Mouse (Mus musculus) cerebellum, adult (tissue): ENCODE results near the gene Tmtc4.

Experiments
- ATAC-seq: cut with Nextera tagmentation; 2 replicates; pipeline ENCODE4 v1.9.2; 2017; ENCODE audit warnings: mild to moderate bottlenecking, moderate library complexity, mixed read lengths; ENCODE audit not compliant: insufficient number of reproducible peaks, low FRiP score, low TSS enrichment

Gene Tmtc4

DNA sequence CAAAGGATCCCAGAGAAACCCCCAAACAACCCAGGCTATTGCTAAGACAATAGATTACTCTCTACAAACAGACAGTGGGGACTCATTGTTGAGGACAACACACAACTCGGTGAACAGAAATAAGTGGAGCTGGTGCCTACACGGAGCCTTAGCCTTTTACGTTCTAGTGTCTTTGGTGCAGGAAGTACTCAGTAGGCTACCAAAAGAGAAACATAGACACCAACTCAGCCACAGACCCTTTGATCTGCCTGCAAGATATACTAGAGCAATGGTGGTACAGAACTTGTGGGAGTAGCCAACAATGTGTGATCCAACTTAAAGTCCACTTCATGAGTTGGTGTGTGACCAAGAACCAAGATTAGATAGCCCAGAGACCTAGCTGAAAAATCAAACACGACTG, 75.8 kb downstream of the Tmtc4 start:
- no peak for ATAC-seq

DNA sequence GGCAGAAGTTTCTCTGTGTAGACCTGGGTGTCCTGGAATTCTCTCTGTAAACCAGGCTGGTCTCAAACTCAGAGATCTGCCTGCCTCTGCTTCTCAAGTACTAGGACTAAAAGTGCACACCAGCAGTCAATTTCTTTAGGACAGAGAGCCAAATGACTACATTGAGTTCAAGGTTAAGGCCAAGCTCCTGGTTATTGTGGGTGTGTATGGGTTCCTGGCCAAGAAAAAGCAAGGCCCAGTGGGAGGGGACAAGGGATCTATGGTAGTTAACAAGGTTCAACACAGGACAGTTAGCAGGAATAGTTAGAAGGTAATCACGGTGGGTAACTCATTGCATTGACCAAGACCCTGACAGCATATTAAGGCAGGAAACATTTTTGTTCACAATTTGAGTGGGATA, 78.8 kb downstream of the Tmtc4 start:
- no peak for ATAC-seq

DNA sequence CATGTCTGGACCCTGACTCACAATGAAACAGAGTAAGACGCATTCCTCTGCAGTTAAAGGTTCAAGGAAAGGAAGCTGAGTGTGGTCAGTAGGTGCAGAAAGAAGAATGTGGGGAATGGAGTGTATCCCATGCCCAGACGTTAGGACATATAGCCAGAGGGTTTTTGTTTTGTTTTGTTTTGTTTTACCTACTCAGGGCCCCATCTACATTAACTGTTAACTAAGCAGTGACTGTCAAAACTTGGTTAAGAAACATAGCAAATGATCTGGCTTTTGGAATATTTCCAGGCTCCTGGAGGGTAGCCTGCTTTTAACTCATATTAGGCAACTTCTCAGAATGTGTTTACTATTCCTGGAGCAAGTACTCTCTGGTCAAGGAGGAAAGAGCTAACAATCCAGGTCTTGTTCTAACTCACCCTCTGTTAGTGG, 79.9 kb downstream of the Tmtc4 start:
- ATAC-seq = no peak

DNA sequence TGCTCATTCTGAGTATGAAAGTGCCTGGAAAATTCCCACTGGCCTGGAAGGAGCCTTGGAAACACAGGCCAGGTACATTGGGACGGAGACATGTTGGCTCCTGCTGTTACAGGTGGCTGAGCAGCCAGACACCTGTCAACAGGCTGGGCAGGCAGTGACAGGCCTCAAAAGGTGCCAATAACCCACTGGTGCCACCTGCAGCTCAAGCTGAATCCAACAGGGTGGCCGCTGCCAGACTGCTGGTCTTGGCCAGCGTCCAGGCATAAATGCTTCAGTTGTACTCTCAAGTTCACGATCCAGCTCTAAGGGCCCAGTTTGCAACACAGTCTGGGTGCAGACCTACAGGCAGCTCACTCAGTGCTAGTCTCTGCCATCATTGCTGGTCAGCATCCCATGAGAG, 81.0 kb downstream of the Tmtc4 start:
- peak; percentile 93 for ATAC-seq

DNA sequence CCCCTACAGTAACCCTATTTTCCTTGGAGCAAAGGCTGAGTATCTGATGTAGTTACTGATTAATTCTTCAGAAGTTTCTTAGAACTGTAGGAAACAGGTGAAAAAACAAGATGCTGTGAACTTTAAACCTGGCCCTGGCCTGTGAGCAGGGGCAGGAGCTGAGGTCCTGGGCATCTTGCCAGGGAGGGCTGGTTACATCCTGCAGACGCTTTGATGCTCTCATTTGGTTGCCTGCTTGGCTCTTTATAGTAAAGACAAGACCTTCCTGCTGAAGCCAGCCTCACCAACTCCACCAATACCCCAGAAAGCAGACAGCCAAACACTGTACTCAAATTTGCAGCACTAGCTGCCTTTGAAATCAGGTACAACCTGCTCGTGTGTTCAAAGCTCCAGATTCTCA, 81.7 kb downstream of the Tmtc4 start:
- ATAC-seq = no peak

DNA sequence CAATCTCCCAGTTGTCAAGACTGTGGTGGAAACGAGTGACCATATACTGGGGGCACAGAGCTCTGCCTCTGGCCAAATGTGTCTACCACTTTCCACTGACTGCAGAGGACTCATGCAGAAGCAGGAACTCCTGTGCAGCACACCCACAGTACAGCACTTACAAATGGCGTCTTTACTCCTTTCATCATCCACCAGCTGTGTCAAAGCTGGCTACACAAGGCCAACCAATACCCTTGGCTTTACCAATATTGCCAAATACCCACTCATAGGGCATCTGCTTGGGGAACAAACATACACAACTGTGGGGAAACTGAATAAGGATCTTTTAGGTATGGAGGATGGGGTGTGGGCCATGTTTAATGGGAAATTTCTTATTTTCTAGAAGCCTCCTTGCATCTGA, 82.1 kb downstream of the Tmtc4 start:
- no peak for ATAC-seq

DNA sequence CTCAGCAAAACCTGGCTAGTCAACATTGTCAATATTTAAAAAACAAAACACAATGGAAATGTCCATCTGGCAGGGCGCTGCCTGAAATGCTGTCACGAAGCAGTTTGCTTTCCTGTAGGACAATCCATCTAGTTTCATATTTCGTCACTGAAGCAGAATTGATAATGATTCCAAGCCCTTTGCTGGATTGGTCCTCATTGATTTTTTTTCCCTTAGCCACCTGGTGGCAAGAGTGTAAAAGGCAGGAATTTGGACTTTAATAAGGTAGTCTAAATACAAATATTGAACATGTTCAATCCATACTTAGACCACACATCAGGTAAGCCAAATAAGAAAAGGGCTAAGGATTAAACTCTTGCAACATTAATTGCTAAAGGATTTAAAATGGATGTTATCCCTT, 82.7 kb downstream of the Tmtc4 start:
- ATAC-seq = no peak

DNA sequence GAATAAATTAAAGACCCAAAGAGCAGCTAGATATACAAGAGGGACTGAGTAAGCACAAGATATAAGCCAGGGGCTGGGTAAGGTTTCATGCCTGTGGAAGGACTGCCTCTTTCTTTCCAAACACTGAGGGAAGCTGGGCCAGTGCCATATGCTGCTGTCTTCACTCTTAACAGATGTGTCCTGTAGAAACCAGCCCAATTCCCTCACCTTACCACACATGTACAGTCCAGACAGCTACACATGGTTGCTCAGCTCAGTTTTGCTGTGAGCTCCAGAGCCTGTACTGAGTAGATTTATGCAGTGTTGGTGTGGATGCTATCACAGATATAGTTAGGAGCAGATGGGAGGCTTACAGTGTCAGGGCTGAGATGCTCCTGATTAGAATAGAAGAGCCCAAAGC, 83.2 kb downstream of the Tmtc4 start:
- ATAC-seq = no peak

DNA sequence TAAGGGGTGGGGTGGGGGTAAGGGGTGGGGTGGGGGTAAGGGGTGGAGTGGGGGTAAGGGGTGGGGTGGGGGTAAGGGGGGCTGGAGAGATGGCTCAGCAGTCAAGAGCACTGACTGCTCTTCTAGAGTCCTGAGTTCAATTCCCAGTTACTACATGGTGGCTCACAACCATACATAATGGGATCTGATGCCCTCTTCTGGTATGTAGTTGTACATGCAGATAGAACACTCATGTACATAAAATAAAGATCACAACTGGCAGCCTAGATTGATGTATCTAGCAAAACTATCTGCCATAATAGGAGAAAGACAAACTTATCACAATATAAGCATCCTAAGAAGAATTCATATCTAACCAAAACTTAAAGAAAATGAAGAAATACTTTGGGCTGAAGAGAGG, 85.3 kb downstream of the Tmtc4 start:
- no peak for ATAC-seq

DNA sequence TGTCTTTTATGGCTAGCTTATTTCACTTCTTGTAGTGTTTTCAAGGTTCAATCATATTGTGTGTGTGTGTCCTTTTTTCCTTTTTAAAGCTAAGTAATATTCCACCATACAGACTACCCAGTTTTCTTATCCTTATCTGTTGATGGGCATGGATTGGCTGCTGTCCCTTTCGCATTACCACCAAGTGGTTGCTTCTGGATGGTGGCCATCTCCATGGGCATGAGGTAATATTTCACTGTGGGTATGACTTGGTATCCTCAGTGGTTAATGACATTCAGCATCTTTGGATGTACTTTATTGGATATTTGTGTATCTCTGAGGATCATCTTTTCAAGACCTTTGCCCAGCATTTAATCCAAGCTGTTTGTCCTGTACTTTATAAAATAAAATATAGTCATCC, 87.7 kb downstream of the Tmtc4 start:
- ATAC-seq = no peak

DNA sequence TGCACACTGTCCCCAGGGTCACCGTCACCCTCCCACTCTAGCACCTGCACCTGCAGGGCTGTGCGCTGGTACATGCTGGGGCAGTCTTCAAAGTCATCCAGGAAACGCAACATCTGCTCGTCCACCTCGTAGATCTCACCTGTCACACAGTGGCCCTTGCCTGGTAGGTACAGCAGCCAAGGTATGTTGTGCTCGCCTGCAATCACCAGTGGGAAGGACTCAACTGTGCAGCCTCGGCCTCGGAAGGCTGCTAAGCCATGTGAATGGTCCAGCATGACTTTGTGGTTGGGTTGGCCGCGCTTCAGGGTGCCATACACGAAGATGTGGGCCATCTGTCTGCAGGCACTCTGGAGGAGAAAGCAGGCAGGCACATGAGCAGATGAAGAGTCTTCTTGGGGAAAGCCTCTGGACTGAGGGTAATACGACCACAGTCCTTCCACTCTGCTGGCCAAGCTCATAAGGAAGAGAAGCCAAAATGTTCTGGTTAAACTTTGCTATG, 92.3 kb downstream of the Tmtc4 start:
- no peak for ATAC-seq

DNA sequence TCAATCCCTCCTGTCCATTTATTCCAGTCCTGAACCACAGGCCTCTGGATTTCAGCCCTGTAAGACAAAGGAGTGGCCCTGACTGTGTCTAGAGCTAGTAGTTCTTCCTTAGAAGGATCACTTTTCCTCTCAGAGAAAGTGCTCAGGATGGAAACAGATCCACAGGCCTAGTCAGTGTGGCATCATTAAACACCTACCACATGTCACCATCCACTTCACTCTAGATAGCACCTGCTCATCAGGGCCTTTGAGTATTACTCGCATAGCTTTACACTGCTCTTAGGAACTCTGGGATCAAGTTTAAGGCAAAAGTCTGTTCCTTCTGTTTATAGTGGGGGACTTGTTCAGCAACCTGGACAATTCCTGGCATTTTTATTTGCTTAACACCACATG, 95.4 kb downstream of the Tmtc4 start:
- ATAC-seq = no peak

DNA sequence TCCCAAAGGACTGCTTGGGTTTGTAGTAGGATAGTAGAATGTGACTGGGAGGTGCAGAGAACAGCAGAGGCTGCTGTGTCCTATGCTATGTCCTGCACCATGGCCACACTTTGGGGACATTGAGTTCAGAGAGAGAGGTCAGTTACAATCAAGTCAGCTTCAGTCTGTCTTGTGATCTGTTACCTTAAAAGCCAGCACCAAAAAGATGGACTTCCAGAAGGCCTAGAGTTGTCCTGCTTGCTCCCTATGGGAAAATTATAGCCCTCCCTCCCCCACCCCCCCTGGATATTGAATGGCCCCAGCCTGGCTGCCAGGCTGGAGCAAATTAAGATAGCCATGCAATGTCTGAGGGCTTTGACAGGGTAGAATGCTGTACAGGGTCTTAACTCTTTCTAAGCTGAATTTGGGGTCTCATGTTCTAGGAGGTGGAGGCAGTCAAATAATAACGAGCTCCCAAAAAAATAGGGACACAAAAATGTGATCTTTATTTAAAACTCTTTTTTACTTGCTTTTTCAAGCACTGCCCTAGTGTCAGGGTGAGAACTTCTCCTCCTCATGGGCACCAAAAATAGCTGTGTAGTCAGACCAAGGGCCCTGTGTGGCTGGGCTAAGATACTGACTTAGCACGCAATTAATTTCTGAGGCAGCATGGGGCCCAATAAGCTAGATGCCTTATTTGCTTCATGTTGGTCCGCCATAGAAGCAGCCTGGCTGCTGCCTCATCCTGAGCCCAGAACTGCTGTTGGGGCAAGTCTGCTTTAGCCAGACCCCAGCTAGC, 95.9 kb downstream of the Tmtc4 start:
- no peak for ATAC-seq

DNA sequence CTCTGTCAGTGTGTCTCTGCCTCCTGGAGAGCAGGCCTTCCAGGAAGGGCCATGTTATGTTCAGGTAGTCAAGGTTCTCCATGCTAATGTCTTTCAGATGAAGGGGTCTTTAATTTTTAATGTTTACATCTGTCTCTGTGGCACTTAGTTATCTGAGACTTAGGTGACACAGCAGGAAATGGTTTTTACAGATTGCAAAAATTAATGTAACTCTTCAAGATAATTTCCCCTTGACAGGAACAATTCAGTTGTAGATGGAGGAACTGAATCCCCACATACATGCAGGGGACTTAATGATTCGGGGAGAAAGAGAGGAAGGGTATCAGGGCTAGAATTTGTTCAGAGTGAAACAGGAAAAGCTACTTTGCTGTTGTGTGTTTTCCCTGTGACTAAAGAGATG, 96.6 kb downstream of the Tmtc4 start:
- ATAC-seq = no peak

DNA sequence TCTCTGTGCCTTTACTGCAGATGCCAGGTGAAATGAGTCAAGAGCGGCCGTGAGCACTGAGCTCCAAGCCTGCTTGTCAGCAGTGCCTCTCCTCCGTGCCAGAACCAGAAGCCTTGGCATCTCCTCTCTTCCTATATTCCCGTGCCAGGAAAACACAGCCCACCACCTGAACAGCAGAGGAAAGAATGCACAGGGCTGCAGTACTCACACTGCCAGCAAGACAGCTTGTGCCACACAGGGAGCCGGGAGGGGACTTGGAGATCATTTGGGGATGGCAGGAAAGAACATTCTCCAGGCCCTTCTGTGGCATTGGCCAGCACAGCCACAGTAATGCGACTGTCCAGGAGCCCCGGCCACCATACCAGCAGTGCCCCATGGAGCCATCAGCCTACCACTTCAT, 97.9 kb downstream of the Tmtc4 start:
- ATAC-seq = peak; percentile 90

DNA sequence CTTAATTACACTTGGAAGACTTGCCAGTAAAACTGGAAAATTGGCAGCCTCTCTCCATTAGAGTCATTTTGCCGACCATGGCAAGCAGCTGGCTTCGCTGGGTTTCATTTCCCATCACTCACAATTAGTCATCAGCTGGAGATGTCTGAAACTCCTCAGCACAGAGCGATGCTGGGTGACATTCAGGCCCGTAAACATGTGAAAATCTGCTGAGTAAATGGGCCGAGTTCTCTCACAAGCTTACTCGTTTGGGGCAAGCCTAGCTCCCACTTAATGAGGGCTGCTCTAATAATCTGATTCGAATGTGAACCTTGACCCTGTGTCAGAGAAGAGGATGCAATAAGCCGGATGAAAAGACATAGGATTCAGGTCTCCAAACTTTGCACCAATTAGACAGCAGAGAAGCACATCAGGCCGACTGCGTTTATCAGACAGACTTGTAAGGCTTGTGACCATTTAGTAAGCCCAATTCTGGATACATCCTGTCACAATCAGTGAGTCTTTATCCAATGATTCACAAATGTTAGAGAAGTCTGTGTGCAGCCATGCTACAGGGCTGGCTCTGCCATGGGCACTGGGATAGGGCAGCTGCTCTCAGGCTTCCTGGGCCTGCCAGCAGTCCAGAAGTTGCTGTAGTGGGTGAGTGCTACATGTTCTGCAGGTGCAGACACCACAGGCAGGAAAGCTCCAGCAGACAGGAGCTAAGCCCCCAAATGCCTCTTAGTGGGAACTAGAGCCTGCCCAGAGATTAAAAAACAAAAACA, 99.8 kb downstream of the Tmtc4 start:
- ATAC-seq = no peak

DNA sequence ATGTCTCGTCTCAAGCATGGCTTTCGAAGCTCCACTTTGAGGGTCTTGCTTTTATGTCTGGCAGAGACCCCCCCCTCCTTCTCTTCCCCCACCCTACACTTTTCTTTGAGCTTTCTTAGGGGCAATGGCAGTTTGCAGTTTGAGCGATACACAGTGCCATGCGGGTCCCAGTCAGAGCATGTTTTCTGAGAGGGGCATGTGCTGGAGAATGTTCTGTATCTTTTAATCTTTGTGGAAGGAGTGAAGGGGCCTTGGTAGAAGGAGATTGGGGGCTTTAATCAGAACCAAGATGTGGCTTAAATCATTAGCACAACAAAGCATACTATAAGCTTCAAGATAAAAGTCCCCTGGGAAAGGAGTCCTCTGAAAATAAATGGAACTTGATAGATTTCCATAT, 100.4 kb downstream of the Tmtc4 start:
- ATAC-seq = no peak

DNA sequence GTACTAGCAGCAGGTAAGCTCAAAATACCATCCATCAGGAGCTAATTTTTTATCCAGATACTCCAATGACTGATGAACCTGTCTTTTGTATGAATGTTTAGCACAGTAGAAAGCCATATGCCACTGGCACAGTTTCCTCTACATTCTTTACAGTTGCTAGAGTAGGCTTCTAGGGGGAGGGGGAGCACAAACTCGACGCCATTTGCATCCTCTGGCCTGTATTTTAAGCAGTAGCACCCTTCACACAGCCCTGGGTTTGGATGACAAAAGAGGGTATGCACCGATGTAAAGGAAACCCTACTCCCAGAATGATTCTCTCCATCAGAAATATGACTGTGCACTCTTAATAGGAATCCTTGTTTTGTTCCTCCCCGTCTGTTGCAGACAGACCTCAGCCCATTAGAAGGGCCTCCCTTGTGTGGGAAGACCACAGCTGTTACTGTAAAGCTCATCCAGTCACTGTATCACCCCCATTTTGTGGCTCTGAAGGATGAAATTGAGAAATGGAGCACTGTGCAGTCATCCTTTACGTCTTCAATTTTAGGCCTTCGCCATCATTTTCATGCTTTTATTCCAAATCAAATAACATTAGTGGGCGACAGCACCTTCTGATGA, 100.9 kb downstream of the Tmtc4 start:
- ATAC-seq = no peak

DNA sequence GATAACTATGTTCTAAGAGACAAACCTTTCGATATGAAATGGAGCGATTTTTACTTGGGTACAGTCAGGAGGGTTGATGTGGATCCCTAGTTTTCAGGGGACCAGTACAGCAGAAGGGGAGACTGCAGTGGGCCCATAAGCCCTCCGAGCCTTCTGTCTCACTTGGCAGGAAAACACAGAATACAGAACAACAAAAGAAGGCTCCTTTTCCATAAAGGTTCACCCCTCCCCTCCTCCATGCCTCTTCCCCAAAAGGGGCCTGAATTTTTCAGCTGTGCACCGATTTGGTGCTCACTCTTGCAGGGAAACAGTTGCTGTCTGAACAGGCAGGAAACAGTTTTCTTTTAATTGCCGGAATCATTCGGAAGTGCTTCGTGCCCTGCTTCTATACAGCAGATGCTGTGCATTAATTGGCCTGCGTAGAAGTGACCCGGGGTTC, 101.6 kb downstream of the Tmtc4 start:
- ATAC-seq = no peak

DNA sequence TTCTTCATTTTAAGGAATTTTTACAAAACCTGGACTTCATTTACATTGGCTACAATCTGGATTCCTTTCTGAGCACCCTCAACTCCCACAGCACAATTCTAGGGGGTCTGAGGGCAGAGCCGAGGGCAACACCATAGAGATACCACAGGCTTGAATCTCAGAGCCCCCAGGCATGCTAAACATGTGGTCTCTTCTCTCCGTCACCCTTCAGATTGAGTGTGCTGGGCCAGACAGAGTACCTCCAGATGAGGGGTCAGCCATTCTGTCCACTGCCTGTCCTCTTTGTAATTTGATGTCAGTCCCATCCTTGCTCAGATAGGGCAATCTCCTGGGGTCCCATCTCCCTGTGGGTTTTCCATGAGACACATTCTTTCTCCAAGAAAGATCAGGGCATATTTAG, 102.1 kb downstream of the Tmtc4 start:
- ATAC-seq = no peak

DNA sequence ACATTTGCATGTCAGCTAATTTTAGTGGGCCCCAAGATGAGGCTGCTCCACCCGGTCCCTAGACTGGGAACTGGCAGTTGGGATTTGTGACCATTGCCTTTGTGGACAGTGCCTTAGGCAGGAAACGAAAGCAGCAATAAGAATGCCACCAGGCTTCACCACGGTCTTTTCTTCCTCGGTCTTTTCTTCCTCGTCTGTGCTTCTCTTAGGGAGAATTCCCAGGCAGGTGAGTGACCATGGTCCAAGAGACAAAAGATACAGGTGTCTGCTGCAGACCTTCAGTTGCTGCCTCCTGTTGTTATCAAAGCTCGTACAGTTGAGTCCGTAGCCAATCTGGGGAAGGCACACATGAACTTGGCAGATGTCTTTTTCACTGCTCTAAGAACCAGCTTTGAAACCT, 103.5 kb downstream of the Tmtc4 start:
- ATAC-seq = no peak
